Mouse (Mus musculus) cerebellum, postnatal 36 days (tissue): Measurements from ENCODE around the gene Zfp786.

Experiments
- DNase-seq, 2 experiments: peaks; one replicate each; pipeline ENCODE4 v3.0.0; 2021 to 2022; ENCODE audit warnings: mixed read lengths in 2 of 2

Gene Zfp786

DNA sequence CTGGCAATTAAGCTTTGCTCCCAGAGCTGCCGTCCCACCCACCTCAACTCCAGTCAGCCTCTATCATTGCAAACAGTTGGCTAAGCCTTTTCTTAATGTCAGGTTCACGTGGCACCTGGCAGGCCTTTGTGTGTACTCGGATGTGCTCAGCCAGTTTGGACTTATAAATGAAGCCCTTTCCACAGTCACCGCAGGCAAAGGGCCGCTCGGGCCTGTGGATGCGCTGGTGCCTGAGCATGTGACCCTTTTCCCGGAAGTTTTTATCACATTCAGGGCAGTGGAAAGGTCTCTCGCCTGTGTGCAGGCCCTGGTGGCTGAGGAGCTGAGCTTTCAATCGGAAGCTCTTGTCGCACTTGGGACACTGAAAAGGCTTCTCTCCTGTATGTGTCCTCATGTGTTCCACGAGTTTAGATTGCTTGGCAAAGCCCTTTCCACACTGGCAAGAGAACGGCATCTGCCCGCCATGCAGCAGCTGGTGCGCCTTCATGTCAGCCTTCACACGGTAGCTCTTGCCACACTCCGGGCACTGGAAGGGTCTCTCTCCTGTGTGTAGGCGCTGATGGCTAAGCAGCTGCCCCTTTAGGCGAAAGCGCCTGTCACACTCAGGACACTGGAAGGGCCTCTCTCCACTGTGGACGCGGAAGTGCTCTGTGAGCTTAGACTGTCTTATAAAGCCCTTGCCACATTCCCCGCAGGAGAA lies 10.9 kb downstream of the Zfp786 start:
- DNase-seq: no peak

DNA sequence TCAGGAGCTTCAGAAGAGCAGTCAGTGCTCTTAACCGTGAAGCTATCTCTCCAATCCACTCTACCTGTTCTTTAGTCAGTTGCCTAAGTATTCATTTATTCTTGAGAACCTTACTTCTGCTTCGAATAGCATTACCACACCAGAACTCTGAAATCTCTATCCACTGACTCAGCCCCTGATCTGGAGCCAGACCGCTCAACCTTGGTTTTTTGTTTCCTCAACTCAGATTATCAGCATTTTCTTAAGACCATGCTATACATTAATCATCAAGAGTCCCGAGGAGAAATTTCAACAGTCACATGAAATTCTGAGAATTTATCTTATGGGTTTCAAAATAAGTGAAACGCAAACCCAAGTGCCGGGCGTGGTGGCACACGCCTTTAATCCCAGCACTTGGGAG lies 11.9 kb downstream of the Zfp786 start:
- DNase-seq: no peak

DNA sequence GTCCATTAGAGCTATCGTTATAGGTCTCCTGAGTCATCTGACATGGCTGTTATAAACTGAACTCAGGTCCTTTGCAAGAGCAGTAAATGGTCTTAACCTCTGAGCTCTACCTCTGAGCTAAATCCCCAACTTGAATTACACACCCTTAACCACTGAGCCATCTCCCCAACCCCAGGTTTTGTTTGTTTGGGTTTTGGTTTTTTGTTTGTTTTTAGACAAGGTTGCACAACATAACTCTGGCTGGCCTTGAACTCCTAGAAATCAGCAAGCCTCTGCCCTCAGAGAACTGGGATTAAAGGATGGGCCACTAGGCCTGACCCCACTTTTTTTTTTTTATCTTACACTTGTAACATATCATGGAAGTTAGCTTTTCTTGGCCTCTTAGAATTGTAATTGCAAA lies 14.5 kb downstream of the Zfp786 start:
- no peak for DNase-seq

DNA sequence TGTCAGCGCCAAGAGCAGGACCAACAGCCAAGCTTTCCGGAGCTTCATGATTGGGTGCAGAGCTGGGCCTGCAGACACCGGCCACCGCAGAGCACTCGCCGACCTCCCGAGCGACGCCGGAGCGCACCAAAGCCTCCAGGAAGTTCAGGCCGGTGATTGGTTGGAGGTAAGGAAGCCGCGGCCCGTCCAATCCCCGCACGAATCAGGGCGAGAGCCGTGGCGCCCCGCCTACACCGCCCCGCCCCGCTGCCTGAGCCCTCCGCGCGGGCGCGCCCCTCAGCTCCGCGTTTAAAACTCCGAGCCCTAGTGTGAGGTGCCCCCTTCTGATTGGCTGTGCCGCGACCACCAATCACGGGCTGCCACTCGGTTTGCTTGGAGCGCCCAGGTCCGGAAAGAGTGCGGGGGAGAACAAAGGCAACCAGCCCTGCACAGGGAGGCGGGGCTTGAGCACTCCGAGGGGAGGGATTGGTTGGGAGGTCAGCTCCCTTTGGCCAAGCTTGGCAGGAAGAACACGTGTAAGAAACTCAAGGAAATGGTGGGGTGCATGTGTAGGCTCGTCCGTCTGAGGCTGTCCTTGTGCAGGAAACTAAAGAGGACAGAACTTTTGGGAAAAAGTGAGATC lies 17.3 kb downstream of the Zfp786 start, which contains the start of gene Pdia4:
Gene Pdia4 (minus strand): TSS at position 174 of the 622 bp plus-strand sequence.
- DNase-seq: peak; percentile 94 to 98

DNA sequence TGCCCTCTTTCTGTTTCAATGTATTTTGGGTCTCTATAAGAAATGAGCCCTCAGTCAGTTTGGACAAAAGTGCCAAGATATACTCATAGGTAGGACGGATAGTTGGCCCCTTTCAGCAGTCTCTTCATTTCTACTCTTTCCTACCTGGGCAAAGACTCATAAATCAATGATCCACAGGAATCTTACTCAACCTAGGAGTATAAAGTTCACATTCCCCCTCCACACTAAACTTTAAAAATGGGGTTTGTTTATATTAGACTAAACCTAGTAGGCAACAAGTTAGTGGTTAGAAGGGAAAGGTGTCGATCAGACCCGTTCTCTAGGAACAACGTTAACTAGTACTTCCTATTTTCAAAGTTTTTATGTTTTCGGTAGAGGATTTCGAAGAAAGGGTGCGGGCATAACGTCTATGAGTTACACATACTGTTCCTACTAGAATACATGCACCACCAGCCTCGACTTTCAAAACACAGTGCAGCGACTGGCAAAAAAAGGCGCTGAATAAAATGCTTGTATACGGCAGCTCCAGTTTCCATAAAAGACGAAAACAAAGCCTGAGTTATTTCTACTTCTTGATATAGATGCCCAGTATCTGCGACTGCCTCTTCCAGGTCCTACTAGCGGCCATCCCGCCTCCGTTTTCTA lies 18.3 kb downstream of the Zfp786 start:
- DNase-seq: no peak

DNA sequence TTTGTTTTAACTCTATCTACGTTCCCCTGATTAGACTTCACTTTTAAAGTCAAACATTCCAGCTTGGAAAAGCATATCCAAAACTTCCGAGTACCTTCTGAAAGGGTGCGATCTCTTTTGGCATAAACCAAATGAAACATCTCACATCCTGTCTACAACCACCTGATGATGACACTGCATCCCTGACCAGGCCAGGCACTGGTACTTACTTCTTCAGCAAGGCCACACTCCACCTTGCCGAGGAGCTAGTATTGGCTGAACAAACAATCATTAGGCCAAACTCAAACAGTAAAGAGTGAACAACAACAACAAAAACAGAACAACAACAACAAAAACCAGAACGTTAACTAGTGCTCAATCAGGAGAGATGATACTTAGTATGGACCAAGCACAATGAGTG lies 19.3 kb downstream of the Zfp786 start:
- DNase-seq: no peak

DNA sequence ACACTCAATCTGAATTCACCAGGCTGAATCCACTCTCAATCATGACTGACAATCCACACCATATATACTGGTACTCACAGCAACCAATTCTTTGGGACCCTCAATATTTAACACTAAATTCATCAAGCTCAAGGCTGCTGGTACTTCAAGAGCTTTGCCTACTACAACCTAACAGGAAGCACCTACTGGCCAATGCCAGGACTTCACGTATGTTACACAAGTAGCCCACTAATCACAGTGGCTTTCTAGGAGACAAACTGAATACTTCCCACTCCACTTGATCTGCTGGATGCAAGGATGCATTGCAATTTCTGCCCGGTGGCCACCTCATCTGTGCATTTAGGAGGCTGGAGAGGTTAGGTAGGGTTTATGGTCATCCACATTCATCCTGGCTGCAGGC lies 20.5 kb downstream of the Zfp786 start:
- no peak for DNase-seq

DNA sequence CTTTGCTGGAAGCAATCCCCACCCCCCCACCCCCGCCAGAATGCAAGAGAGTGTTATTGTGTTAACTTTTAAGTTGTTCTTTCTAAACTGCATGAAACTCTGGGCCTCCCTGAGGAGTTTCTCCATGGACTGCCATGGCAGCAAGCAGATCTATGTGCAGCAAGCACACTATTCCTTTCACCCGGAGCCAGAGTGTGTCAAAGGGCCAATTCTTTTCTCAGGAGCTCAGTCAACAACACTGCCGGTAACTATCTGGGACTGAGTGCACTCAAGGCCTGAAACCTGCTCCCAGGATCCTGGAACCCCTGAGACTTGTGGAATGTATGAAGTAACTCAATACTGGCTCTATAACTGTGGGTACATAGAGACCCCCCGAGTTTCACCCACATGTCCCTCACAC lies 21.6 kb downstream of the Zfp786 start:
- no peak for DNase-seq

DNA sequence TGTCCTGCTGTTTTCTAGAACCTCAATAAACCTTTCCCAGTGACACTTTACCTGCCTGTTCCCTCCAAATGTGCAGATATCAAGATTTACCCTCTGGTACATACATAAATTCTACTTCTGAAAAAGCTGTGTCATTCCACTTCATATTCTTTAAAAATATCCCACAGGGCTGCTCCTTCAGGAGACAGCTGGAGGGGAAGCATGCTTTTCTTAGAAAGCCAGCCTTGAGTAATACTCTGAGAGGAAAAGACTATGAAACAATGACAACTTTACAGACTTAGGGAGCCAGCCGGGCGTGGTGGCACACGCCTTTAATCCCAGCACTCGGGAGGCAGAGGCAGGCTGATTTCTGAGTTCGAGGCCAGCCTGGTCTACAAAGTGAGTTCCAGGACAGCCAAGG lies 22.1 kb downstream of the Zfp786 start:
- DNase-seq: no peak

DNA sequence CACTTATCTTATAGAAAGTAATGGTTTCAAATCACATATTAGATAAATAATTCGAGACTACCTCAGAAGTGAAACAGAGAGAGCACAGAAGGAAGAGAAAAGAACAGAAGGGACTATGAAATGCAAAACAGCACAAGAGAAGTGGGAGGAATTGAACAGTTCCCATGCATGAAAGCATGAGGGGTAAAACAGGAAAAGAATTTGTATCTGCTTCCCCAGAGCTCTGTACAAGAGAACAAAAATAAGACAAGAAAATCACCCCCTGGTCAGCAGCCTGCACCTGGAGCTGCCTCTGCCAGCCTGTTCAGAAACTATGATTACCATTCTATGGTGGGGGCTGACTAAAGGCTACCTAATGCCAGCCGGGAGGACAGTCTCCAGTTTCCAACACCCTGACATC lies 23.2 kb downstream of the Zfp786 start:
- no peak for DNase-seq

DNA sequence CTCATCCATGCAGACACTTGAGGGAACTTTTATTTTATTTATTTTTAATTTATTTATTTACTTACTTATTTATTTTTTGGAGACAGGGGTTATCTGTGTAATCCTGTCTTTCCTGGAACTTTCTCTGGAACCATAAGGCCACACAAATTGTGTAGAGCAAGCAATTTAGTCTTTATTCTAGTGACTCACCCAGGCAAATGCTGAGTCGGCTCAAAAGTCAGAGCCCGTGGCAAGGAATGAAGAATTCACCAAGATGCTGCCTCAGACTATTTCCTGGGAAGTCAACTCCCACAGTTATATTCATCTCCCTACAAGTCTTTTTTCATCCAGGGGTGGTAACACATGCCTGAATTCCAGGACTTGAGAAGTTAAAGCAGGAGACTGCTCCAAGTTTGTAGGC lies 25.1 kb downstream of the Zfp786 start:
- no peak for DNase-seq

DNA sequence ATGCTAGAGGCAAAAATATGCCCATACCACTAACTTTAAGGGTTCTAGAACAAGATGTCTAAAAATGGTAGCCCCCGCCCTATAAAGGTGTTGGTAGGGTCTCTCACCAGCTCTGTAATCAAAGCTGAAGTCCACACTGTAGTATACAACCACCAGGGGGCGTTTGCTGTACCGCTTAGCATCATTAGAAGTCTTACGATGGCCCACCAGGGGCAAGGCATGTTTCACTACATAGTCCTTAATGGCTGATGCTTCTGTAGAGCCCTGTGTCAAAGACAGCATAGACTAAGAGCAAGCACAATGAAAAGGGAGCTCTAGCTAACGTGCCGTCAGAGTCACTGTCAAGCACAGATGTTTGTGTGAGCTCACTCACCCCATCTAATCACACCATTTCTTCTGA lies 31.6 kb downstream of the Zfp786 start:
- DNase-seq: peak; percentile 45 to 51

DNA sequence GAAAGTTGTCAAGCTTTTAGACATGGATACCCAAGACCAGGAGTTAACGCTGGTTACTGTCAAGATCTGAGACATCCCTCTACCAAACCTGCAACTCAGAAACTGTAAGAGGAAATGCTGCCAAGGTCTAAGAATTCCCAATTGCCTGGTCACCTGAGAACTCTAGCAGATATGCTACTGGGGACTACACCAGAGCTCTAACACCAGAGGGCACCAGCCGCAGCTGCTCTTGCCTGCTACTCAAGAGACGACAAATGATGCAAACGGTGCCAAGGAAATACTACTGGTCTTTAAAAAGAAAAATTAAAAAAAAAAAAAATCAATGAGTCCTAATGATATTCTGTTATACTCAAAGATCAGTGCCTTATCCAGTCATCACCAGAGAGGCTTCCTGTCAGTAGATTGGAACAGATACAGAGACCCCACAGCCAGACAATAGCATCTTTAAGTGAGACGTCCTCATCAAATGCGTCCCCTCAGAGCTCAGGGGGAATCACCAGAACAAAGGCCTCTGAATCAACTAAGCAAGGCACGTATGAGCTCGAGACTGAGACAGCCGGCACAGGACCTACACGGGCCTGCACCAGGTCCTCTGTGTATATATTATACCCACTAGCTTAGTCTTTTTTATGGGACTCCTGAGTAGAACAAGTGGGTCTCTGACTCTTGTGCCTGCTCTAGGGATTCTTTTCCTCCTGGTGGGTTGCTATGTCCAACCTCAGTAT lies 36.4 kb downstream of the Zfp786 start:
- DNase-seq: peak; percentile 37 to 38

DNA sequence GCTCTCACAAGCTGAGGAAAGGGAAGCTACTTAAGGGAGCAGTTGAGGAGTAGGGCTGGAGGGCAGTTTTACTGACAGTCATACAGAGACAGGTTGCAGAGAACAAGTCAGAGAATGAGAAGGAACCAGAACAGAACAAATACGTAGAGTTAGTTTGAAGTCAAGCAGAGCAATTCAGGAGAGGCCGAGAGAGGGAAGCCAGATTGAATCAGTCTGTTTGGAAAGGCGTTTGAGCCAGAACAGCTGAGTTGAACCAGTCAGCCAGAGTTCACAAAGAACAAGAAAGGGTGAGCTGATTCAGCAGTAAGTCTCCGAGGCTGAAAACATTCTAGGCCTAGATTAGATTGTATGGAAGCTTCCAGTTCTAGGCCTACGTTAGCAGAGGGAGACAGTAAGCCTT lies 37.4 kb downstream of the Zfp786 start:
- no peak for DNase-seq

DNA sequence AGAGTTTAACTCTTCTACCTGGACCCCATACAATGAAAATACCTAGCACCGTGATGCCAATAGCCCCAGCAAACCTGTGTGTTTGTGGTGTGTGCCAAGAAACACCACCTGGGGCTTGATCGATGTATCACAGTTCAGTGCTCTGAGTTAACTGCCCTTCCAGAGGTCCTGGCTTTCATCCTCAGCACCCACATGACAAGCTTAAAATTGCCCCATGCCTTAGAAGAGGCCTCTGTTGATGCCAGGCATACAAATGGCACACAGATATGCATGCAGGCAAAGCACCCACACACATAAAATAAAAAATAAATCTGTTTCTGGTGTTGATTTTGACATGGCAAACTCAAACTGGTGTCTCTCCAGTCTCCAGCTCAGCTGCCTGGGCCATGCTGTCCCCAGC lies 38.1 kb downstream of the Zfp786 start:
- DNase-seq: no peak

DNA sequence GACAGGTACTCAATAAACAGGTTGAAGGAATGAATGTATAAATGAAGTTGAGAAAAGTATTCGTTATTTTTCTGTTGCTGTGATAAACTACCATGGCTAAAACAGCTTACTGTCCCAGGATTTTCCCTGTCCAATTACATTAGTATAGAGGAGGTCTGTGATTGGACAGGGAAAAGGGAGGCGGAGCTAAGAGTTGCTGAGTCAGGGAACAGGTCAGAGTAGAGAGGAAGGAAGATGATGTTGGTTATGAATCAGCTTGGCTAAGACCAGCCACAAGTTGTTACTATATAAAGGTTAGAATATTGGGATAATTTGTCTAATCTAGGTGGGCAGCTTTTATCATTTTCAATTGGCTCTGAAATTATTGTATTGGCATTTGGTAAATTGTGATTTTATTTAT lies 39.9 kb downstream of the Zfp786 start:
- DNase-seq: no peak

DNA sequence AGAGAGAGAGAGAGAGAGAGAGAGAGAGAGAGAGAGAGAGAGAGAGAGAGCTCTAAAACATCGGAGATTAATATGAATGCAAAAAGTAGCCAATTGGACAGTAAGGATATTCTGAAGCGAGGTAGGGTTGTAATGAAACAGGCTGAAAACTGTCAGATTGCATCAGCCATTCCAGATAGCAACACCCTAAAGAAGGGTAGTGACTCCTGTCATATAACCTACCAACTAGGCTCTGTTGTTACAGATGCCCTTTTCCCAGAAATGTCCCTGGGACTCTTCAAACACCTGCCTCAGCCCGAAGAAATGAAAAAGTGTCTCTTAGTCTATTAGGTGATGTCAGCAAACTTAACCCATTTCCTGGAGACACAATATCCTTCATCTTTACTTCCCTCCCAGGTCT lies 41.8 kb downstream of the Zfp786 start:
- DNase-seq: peak in 1 of 2 experiments; percentile 35

DNA sequence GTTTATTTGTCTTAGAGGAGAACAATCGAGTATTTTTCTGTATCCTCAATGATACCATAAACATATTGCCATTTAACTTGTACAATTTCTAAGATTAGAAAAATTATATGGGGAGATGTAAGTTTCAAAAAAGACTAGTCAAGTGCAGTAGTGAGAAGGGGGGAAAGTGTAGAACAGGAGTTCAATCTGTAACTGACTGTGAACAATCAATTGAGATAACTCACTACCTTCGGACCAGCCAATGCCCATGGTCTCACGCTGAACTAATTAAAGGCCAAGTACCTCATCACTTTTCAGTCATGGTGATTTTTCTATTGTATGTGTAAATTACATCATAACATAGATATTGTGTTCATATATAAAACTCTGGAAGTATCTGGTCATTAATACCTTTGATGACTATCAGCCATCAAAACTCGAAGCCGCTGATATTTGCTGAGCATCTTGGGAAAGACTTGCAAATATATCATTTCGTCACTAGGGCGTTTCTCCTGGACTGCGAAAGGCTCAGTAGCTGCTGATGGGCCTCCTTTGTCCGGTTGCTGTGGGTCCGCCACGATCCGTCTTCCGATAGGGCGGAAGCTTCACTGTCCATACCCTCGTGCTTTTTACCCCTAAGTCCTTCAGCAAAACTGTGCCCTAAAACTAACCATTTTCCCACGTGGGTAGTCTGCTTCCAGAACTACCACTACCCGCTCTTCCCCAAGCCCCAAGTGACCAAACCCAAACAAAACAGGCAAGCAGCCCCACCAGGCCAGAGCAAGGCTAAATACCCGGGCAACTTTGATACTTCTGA lies 42.5 kb downstream of the Zfp786 start:
- DNase-seq: peak; percentile 80 to 86

DNA sequence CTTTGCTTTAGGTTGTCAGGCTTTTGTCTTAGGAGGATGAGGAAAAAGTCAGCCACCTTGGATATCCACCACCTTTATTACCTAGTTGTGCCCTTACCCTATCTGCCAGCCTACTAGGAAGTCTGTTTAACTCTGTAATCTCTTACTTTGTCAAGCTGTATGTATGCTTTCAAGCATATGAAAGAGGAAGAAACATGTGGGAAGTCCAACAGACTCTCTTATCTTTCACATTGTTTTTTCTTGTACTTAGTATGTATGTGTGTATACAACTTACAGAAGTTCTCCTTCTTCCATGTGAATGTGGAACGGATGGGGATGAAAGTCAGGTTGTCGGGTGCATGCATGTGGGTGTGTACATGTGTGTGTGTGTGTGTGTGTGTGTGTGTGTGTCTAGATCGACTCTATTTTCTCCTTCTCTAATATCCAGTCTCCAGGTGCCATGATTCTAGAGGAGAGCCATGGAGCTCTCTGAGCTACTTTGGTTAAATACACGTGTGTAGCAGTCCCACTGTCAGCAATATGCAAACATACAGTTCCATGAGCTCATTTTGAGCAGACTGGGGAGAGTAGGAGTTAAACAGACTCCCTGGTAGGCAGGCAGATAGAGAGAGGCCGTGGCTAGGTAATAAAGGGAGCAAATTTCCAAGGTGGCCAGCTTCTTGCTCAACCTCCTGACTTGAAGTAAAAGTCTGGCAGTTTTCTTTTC lies 45.8 kb downstream of the Zfp786 start:
- no peak for DNase-seq

DNA sequence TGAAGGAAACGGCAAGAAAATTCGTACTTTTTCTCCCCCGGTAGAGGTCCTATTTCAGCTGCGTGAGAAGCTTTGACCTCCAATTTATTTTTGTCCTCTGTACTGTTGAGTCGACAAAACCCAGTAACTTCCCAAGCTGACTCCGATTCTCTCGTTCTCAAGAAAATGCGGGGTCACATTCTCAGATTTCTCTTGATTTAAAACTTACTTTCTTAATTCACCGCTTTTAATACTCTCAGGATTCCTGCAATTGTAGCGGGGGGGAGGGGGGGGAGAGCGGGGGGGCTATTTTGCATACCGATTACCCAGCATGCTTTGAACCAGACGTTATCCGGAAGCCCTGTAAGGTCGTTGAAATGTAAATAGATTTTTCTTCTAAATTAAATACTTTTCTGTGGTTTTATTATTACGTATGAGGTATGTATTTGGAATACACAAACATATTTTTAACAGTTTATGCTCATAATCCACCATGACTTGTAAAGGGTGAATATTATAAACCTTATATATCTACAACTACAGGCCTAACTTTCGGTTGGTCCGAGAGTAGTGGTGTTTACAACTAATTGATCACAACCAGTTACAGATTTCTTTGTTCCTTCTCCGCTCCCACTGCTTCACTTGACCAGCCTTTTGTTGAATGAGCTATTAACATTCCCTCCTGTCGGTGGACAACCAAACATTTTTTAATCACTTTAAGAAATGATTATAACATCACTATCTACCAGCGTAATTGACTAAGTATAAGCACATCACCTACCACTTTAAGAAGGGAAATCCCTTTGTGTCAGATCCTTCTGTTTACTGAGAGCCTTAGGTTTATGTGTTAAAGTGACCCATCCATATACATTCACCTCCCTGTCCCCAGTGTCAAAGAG lies 49.3 kb downstream of the Zfp786 start:
- peak in 1 of 2 experiments; percentile 51 for DNase-seq

DNA sequence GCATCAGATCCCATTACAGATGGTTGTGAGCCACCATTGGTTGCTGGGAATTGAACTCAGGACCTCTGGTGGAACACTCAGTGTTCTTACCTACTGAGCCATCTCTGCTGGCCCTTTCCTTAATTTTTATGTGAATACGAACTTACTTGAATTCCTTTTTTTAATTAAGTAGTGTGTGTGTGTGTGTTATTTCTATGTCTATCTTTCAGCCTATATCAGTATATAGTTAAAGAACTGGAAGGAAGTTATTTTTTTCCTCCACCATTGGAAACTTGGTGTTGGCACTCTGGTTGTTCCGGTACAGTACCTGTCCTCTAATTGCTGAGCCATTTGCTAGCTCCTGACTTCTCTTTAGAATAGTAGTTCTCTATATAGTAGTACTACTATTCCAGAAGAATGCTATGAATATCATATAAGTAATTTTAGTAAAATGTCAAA lies 50.1 kb downstream of the Zfp786 start:
- no peak for DNase-seq
